ENCODE assay signal across 25 mouse cellular contexts in genomic region chr8:83632083-83632707, GRCm38 (mm10). TPM values are rescaled to one million over a fixed set of nuclear protein-coding genes. Genes with fewer than 3 reads are reported as not detected.
DNase-seq lines count a peak whose midpoint lies in the region; ATAC-seq and TF ChIP-seq lines count a peak whose summit lies in the region.
"Had no signal": no experiment of that assay in that cellular context is flagged by ENCODE, and none has a peak within 500 bp of the region (broad histone marks: within the 10 kb centered on the region; RNA-seq: fewer than 3 reads in every experiment).

No protein-coding gene starts in this region.

- 48% methylated on average over 7 of the region's 7 CpGs for WGBS in intestine, postnatal 0 days
- 77% methylated on average over 7 of the region's 7 CpGs for WGBS in intestine, embryonic 15.5 days
- WGBS in liver, embryonic 12.5 days (ENCODE audit: insufficient replicate concordance) = 58% methylated on average over 7 of the region's 7 CpGs
- WGBS in liver, embryonic 16.5 days (ENCODE audit: insufficient replicate concordance) = 58% methylated on average over 7 of the region's 7 CpGs
- WGBS in midbrain, embryonic 15.5 days = 88% methylated on average over 7 of the region's 7 CpGs

- no peaks in the 10 kb centered on the region for H3K27me3 ChIP-seq in intestine, postnatal 0 days (replicated peaks; ENCODE audit: control insufficient read depth, insufficient read depth, low read length)
- H3K27me3 ChIP-seq in intestine, embryonic 15.5 days (replicated peaks) = no peaks in the 10 kb centered on the region
- H3K27me3 ChIP-seq in liver, embryonic 12.5 days (replicated peaks) = no peaks in the 10 kb centered on the region
- no peaks in the 10 kb centered on the region for H3K27me3 ChIP-seq in liver, embryonic 16.5 days (ENCODE audit: control insufficient read depth, insufficient read depth, low read depth, low read length)
- H3K27me3 ChIP-seq in midbrain, embryonic 15.5 days (replicated peaks) = no peaks in the 10 kb centered on the region
- H3K27me3 ChIP-seq: embryonic facial prominence, embryonic 15.5 days; heart, embryonic 13.5 days; hindbrain, embryonic 12.5 days had no signal

- H3K9me3 ChIP-seq in intestine, postnatal 0 days (ENCODE audit: control insufficient read depth) = no peaks in the 10 kb centered on the region
- no peaks in the 10 kb centered on the region for H3K9me3 ChIP-seq in intestine, embryonic 15.5 days
- 0 out of 2 replicates have a peak, but pooled peaks cover 4% of the 10 kb centered on the region for H3K9me3 ChIP-seq in liver, embryonic 12.5 days (replicated peaks)
- H3K9me3 ChIP-seq in liver, embryonic 16.5 days (replicated peaks; ENCODE audit: control insufficient read depth, low read length) = no peaks in the 10 kb centered on the region
- peaks cover 5% of the 10 kb centered on the region; the same call in 1 of the 2 replicates for H3K9me3 ChIP-seq in midbrain, embryonic 15.5 days
- H3K9me3 ChIP-seq: embryonic facial prominence, embryonic 15.5 days had no signal

- intact Hi-C loops in left cerebral cortex, postnatal 14 days (cut with DNase I) = no loop called here
- intact Hi-C loops in heart, postnatal 25 days (cut with DNase I) = no loop called here

- H3K27ac ChIP-seq in intestine, postnatal 0 days (ENCODE audit: low read depth, low read length) = no peak overlapping the region
- no peak overlapping the region for H3K27ac ChIP-seq in intestine, embryonic 15.5 days
- peak overlapping the region; percentile 13 for H3K27ac ChIP-seq in liver, embryonic 12.5 days
- H3K27ac ChIP-seq in liver, embryonic 16.5 days (ENCODE audit: low read length) = peak overlapping the region; percentile 51; the same call in 1 of the 2 replicates
- H3K27ac ChIP-seq in midbrain, embryonic 15.5 days = no peak overlapping the region
- H3K27ac ChIP-seq: embryonic facial prominence, embryonic 15.5 days; forebrain, embryonic 12.5 days; heart, embryonic 13.5 days; hindbrain, embryonic 12.5 days had no signal

- no peak overlapping the region for H3K9ac ChIP-seq in intestine, postnatal 0 days (ENCODE audit: low read depth, low read length)
- no peak overlapping the region for H3K9ac ChIP-seq in intestine, embryonic 15.5 days
- no peak overlapping the region for H3K9ac ChIP-seq in liver, embryonic 12.5 days
- no peak overlapping the region for H3K9ac ChIP-seq in liver, embryonic 16.5 days (ENCODE audit: low read depth, low read length)
- no peak overlapping the region for H3K9ac ChIP-seq in midbrain, embryonic 15.5 days
- H3K9ac ChIP-seq: embryonic facial prominence, embryonic 15.5 days; forebrain, embryonic 12.5 days; forebrain, postnatal 0 days; heart, embryonic 13.5 days; hindbrain, embryonic 12.5 days had no signal

- no peak for DNase-seq in kidney, postnatal 10 days
- DNase-seq in left cerebral cortex, postnatal 14 days (ENCODE audit: low spot score in 2 of 2) = no peak
- DNase-seq in heart, postnatal 25 days (ENCODE audit: low spot score) = no peak
- DNase-seq: adrenal gland, adult 2 months; adrenal gland, postnatal 25 days; B cell, adult 2 months; cerebellum, adult 2 months; cerebellum, postnatal 10 days; forebrain, postnatal 0 days; gastrocnemius, postnatal 25 days; heart, adult 11 months; heart, postnatal 4 days had no signal

- no peak overlapping the region for H3K4me3 ChIP-seq in intestine, postnatal 0 days (ENCODE audit: low read depth, low read length)
- no peak overlapping the region for H3K4me3 ChIP-seq in intestine, embryonic 15.5 days (replicated peaks)
- no peak overlapping the region for H3K4me3 ChIP-seq in liver, embryonic 12.5 days
- H3K4me3 ChIP-seq in liver, embryonic 16.5 days (ENCODE audit: low read depth, low read length) = no peak overlapping the region
- H3K4me3 ChIP-seq in midbrain, embryonic 15.5 days = no peak overlapping the region
- H3K4me3 ChIP-seq: embryonic facial prominence, embryonic 15.5 days; forebrain, embryonic 12.5 days; heart, embryonic 13.5 days; hindbrain, embryonic 12.5 days had no signal

- no peak for TF ChIP-seq CTCF in intestine, postnatal 0 days (IDR thresholded peaks at IDR 0.05; ENCODE audit: low read depth)

- no peaks in the 10 kb centered on the region for H3K4me1 ChIP-seq in intestine, postnatal 0 days (replicated peaks; ENCODE audit: control insufficient read depth, insufficient read depth, low read length)
- no peaks in the 10 kb centered on the region for H3K4me1 ChIP-seq in intestine, embryonic 15.5 days (replicated peaks)
- H3K4me1 ChIP-seq in liver, embryonic 12.5 days = peaks cover 16% of the 10 kb centered on the region
- H3K4me1 ChIP-seq in liver, embryonic 16.5 days (ENCODE audit: control insufficient read depth, low read depth, low read length) = peaks cover 8% of the 10 kb centered on the region
- H3K4me1 ChIP-seq in midbrain, embryonic 15.5 days = no peaks in the 10 kb centered on the region
- H3K4me1 ChIP-seq: embryonic facial prominence, embryonic 15.5 days; forebrain, embryonic 12.5 days; heart, embryonic 13.5 days; hindbrain, embryonic 12.5 days had no signal

- H3K36me3 ChIP-seq in intestine, postnatal 0 days (ENCODE audit: control insufficient read depth, insufficient read depth) = no peaks in the 10 kb centered on the region
- no peaks in the 10 kb centered on the region for H3K36me3 ChIP-seq in intestine, embryonic 15.5 days
- H3K36me3 ChIP-seq in liver, embryonic 12.5 days = no peaks in the 10 kb centered on the region
- H3K36me3 ChIP-seq in liver, embryonic 16.5 days (ENCODE audit: control insufficient read depth, insufficient read depth) = no peaks in the 10 kb centered on the region
- H3K36me3 ChIP-seq in midbrain, embryonic 15.5 days (replicated peaks) = no peaks in the 10 kb centered on the region
- H3K36me3 ChIP-seq: embryonic facial prominence, embryonic 15.5 days; forebrain, embryonic 12.5 days; heart, embryonic 13.5 days; hindbrain, embryonic 12.5 days had no signal

- ATAC-seq in intestine, postnatal 0 days = peak; percentile 31; the same call in 1 of the 2 replicates
- no peak for ATAC-seq in intestine, embryonic 15.5 days
- peak; percentile 88 for ATAC-seq in liver, embryonic 12.5 days
- ATAC-seq in liver, embryonic 16.5 days (ENCODE audit: low read depth) = peak; percentile 83
- ATAC-seq in midbrain, embryonic 15.5 days (replicated peaks) = no peak
- ATAC-seq: activated CD4-positive, CD25-positive, alpha-beta regulatory T cell, adult 4 months; CD4-positive, CD25-positive, alpha-beta regulatory T cell, adult 4 months; forebrain, postnatal 0 days; hindbrain, embryonic 16.5 days; Patski had no signal

- H3K4me2 ChIP-seq in intestine, postnatal 0 days (replicated peaks; ENCODE audit: low read depth) = no peak overlapping the region
- H3K4me2 ChIP-seq in intestine, embryonic 15.5 days (replicated peaks) = no peak overlapping the region
- H3K4me2 ChIP-seq in liver, embryonic 12.5 days = peak overlapping the region; percentile 22; the same call in 1 of the 2 replicates
- no peak overlapping the region for H3K4me2 ChIP-seq in liver, embryonic 16.5 days (ENCODE audit: low read depth, low read length)
- no peak overlapping the region for H3K4me2 ChIP-seq in midbrain, embryonic 15.5 days
- H3K4me2 ChIP-seq: embryonic facial prominence, embryonic 15.5 days; forebrain, embryonic 12.5 days; heart, embryonic 13.5 days; hindbrain, embryonic 12.5 days had no signal

RNA-seq across cellular contexts. Expression of gene Gipc1, which starts 20.3 kb away (rescaled TPM):
- 76.1 and 79.3 TPM in 2 replicates for polyA plus RNA-seq in intestine, postnatal 0 days (2015; fragmentation: Nextera tagmentation; extraction: Ambion mirVana)
- 163 and 166 TPM in 2 replicates for polyA plus RNA-seq in intestine, embryonic 15.5 days (2015; fragmentation: Nextera tagmentation; extraction: Ambion mirVana)
- 80.0 and 80.4 TPM in 2 replicates for polyA plus RNA-seq in liver, embryonic 12.5 days (2016; fragmentation: Nextera tagmentation; extraction: Ambion mirVana)
- 47.0 and 48.6 TPM in 2 replicates for polyA plus RNA-seq in liver, embryonic 16.5 days (2015; fragmentation: Nextera tagmentation; extraction: Ambion mirVana)
- polyA plus RNA-seq in midbrain, embryonic 15.5 days (2015; fragmentation: Nextera tagmentation; extraction: Ambion mirVana) = 128 and 132 TPM in 2 replicates
- total RNA-seq in left cerebral cortex, postnatal 14 days (2021) = 100 to 1,000 TPM; 104 to 109 TPM
- 10 to 100 TPM; 27.3 to 29.9 TPM for total RNA-seq in heart, postnatal 25 days (2021)

RNA-seq across cellular contexts. Expression of gene Dnajb1, which starts 24.2 kb away (rescaled TPM):
- polyA plus RNA-seq in intestine, postnatal 0 days (2015; fragmentation: Nextera tagmentation; extraction: Ambion mirVana) = 26.1 and 28.8 TPM in 2 replicates
- 47.0 and 48.2 TPM in 2 replicates for polyA plus RNA-seq in intestine, embryonic 15.5 days (2015; fragmentation: Nextera tagmentation; extraction: Ambion mirVana)
- 65.1 and 69.8 TPM in 2 replicates for polyA plus RNA-seq in liver, embryonic 12.5 days (2016; fragmentation: Nextera tagmentation; extraction: Ambion mirVana)
- polyA plus RNA-seq in liver, embryonic 16.5 days (2015; fragmentation: Nextera tagmentation; extraction: Ambion mirVana) = 50.1 and 51.7 TPM in 2 replicates
- 65.2 and 65.5 TPM in 2 replicates for polyA plus RNA-seq in midbrain, embryonic 15.5 days (2015; fragmentation: Nextera tagmentation; extraction: Ambion mirVana)
- total RNA-seq in left cerebral cortex, postnatal 14 days (2021) = 10 to 100 TPM; 38.4 to 40.0 TPM
- 10 to 100 TPM; 10.4 to 17.6 TPM for total RNA-seq in heart, postnatal 25 days (2021)

RNA-seq across cellular contexts. Expression of gene Tecr, which starts 24.4 kb away (rescaled TPM):
- 317 and 320 TPM in 2 replicates for polyA plus RNA-seq in intestine, postnatal 0 days (2015; fragmentation: Nextera tagmentation; extraction: Ambion mirVana)
- polyA plus RNA-seq in intestine, embryonic 15.5 days (2015; fragmentation: Nextera tagmentation; extraction: Ambion mirVana) = 610 and 639 TPM in 2 replicates
- polyA plus RNA-seq in liver, embryonic 12.5 days (2016; fragmentation: Nextera tagmentation; extraction: Ambion mirVana) = 371 and 378 TPM in 2 replicates
- polyA plus RNA-seq in liver, embryonic 16.5 days (2015; fragmentation: Nextera tagmentation; extraction: Ambion mirVana) = 323 and 347 TPM in 2 replicates
- 1,118 and 1,124 TPM in 2 replicates for polyA plus RNA-seq in midbrain, embryonic 15.5 days (2015; fragmentation: Nextera tagmentation; extraction: Ambion mirVana)
- 100 to 1,000 TPM; 587 to 600 TPM for total RNA-seq in left cerebral cortex, postnatal 14 days (2021)
- total RNA-seq in heart, postnatal 25 days (2021) = 100 to 1,000 TPM; 381 to 389 TPM

RNA-seq across cellular contexts. Expression of gene Ptger1, which starts 34.3 kb away (rescaled TPM):
- 1.1 and 1.2 TPM in 2 replicates for polyA plus RNA-seq in intestine, postnatal 0 days (2015; fragmentation: Nextera tagmentation; extraction: Ambion mirVana)
- 1.2 and 1.6 TPM in 2 replicates for polyA plus RNA-seq in intestine, embryonic 15.5 days (2015; fragmentation: Nextera tagmentation; extraction: Ambion mirVana)
- polyA plus RNA-seq in liver, embryonic 12.5 days (2016; fragmentation: Nextera tagmentation; extraction: Ambion mirVana) = 0.25 and 0.41 TPM in 2 replicates
- polyA plus RNA-seq in liver, embryonic 16.5 days (2015; fragmentation: Nextera tagmentation; extraction: Ambion mirVana) = 0.12 and 0.53 TPM in 2 replicates
- 0.92 and 1.7 TPM in 2 replicates for polyA plus RNA-seq in midbrain, embryonic 15.5 days (2015; fragmentation: Nextera tagmentation; extraction: Ambion mirVana)
- total RNA-seq in left cerebral cortex, postnatal 14 days (2021) = 1 to 10 TPM; 1.4 to 1.5 TPM
- total RNA-seq in heart, postnatal 25 days (2021) = under 1 TPM; 0.25 to 0.34 TPM

Comparison
In these comparisons a context has a peak if more than half of its experiments do, and no peak if none do; other contexts are left out.
1. ATAC-seq: peak in intestine, postnatal 0 days (single experiment), liver, embryonic 12.5 days (single experiment) and liver, embryonic 16.5 days (single experiment); none in intestine, embryonic 15.5 days (single experiment) and midbrain, embryonic 15.5 days (single experiment).
2. H3K27ac ChIP-seq: peak in liver, embryonic 12.5 days (single experiment) and liver, embryonic 16.5 days (single experiment); none in intestine, postnatal 0 days (single experiment), intestine, embryonic 15.5 days (single experiment) and midbrain, embryonic 15.5 days (single experiment).